22 mouse cellular contexts compared by ENCODE assay signal in genomic region chr4:40241928-40242327, GRCm38 (mm10). TPM values are rescaled to one million over a fixed set of nuclear protein-coding genes. Genes with fewer than 3 reads are reported as not detected.
A peak's percentile ranks its signal among the peaks of the same experiment; 100 is the strongest.
DNase-seq lines count a peak whose midpoint lies in the region; ATAC-seq and TF ChIP-seq lines count a peak whose summit lies in the region.
"Had no signal": no experiment of that assay in that cellular context is flagged by ENCODE, and none has a peak within 500 bp of the region (broad histone marks: within the 10 kb centered on the region; RNA-seq: fewer than 3 reads in every experiment).

No protein-coding gene starts in this region.

- 42% methylated on average over 6 of the region's 6 CpGs for WGBS in lung, postnatal 0 days
- WGBS in stomach, postnatal 0 days, result 39% methylated on average over 6 of the region's 6 CpGs

- no peaks in the 10 kb centered on the region for H3K27me3 ChIP-seq in lung, postnatal 0 days (replicated peaks; ENCODE audit: insufficient read depth, low read length)
- H3K27me3 ChIP-seq in stomach, postnatal 0 days (ENCODE audit: control insufficient read depth, insufficient read depth, low read length), result no peaks in the 10 kb centered on the region
- H3K27me3 ChIP-seq: embryonic facial prominence, embryonic 13.5 days; forebrain, embryonic 12.5 days; heart, embryonic 12.5 days; hindbrain, embryonic 15.5 days had no signal

- H3K36me3 ChIP-seq in lung, postnatal 0 days (ENCODE audit: insufficient read depth, low read length), result no peaks in the 10 kb centered on the region
- H3K36me3 ChIP-seq in stomach, postnatal 0 days (ENCODE audit: control insufficient read depth, insufficient read depth, low read length), result no peaks in the 10 kb centered on the region
- H3K36me3 ChIP-seq: embryonic facial prominence, embryonic 13.5 days; forebrain, embryonic 12.5 days; G1E; heart, embryonic 12.5 days; hindbrain, embryonic 15.5 days had no signal

- no peak overlapping the region for H3K4me2 ChIP-seq in lung, postnatal 0 days (replicated peaks; ENCODE audit: low read depth, low read length)
- no peak overlapping the region for H3K4me2 ChIP-seq in stomach, postnatal 0 days (replicated peaks; ENCODE audit: low read depth)
- H3K4me2 ChIP-seq: embryonic facial prominence, embryonic 13.5 days; forebrain, embryonic 12.5 days; heart, embryonic 12.5 days; hindbrain, embryonic 15.5 days had no signal

- ATAC-seq in lung, postnatal 0 days, result no peak
- ATAC-seq in stomach, postnatal 0 days (ENCODE audit: low FRiP score, low TSS enrichment), result no peak
- ATAC-seq: CD4-positive, CD25-positive, alpha-beta regulatory T cell, adult 4 months; forebrain, embryonic 16.5 days; inflammation-experienced regulatory T-cells, adult 6 months had no signal

- H3K4me1 ChIP-seq in lung, postnatal 0 days (ENCODE audit: insufficient read depth, low read depth, low read length), result no peaks in the 10 kb centered on the region
- H3K4me1 ChIP-seq in stomach, postnatal 0 days (replicated peaks; ENCODE audit: control insufficient read depth, insufficient read depth), result 0 out of 2 replicates have a peak, but pooled peaks cover 2% of the 10 kb centered on the region

- no peak overlapping the region for H3K9ac ChIP-seq in lung, postnatal 0 days (replicated peaks; ENCODE audit: low read depth)
- H3K9ac ChIP-seq in stomach, postnatal 0 days (ENCODE audit: low read length), result no peak overlapping the region
- H3K9ac ChIP-seq: embryonic facial prominence, embryonic 13.5 days; forebrain, embryonic 12.5 days; heart, embryonic 12.5 days; hindbrain, embryonic 15.5 days had no signal

- H3K9me3 ChIP-seq in lung, postnatal 0 days (ENCODE audit: low read length), result no peaks in the 10 kb centered on the region
- H3K9me3 ChIP-seq in stomach, postnatal 0 days (ENCODE audit: control insufficient read depth, low read length), result no peaks in the 10 kb centered on the region
- H3K9me3 ChIP-seq: embryonic facial prominence, embryonic 13.5 days; forebrain, embryonic 12.5 days; G1E; heart, embryonic 12.5 days; hindbrain, embryonic 15.5 days had no signal

- DNase-seq in lung, postnatal 0 days (ENCODE audit: low spot score), result peak; percentile 23
- no peak for DNase-seq in lung, postnatal 4 days
- DNase-seq in retina, postnatal 1 day, result peak; percentile 31
- DNase-seq in retina, embryonic 14.5 days (ENCODE audit: low spot score), result no peak
- DNase-seq in ZHBTc4 (ENCODE audit: low read depth, low spot score), result peak; percentile 50
- no peak for DNase-seq in stomach, postnatal 0 days (ENCODE audit: low spot score)
- DNase-seq in layer of hippocampus, postnatal 36 days, result no peak
- DNase-seq: adrenal gland, adult 2 months; adrenal gland, postnatal 36 days; cerebellum, adult 11 months; cerebellum, adult 8-10 months; cerebellum, postnatal 14 days; gastrocnemius, postnatal 14 days; heart, postnatal 36 days had no signal

- no peak overlapping the region for H3K4me3 ChIP-seq in lung, postnatal 0 days (ENCODE audit: low read depth, low read length)
- no peak overlapping the region for H3K4me3 ChIP-seq in stomach, postnatal 0 days (ENCODE audit: low read depth, low read length)
- H3K4me3 ChIP-seq: embryonic facial prominence, embryonic 13.5 days; forebrain, embryonic 12.5 days; heart, embryonic 12.5 days; hindbrain, embryonic 15.5 days had no signal

- no peak for TF ChIP-seq EP300 in lung, postnatal 0 days (IDR thresholded peaks at IDR 0.05)
- no peak for TF ChIP-seq EP300 in stomach, postnatal 0 days (optimal IDR thresholded peaks at IDR 0.05)

- no peak for TF ChIP-seq CTCF in lung, postnatal 0 days (IDR thresholded peaks at IDR 0.05)
- no peak for TF ChIP-seq CTCF in stomach, postnatal 0 days (IDR thresholded peaks at IDR 0.05; ENCODE audit: low read depth)

- no peak overlapping the region for H3K27ac ChIP-seq in lung, postnatal 0 days (ENCODE audit: low read length)
- H3K27ac ChIP-seq in stomach, postnatal 0 days (replicated peaks), result no peak overlapping the region
- H3K27ac ChIP-seq: embryonic facial prominence, embryonic 13.5 days; forebrain, embryonic 12.5 days; hindbrain, embryonic 15.5 days had no signal

RNA-seq across cellular contexts. Expression of gene Ddx58, which starts 2.3 kb away (rescaled TPM):
- 15.3 and 18.1 TPM in 2 replicates for polyA plus RNA-seq in lung, postnatal 0 days (2015; fragmentation: Nextera tagmentation; extraction: Ambion mirVana)
- polyA plus RNA-seq in stomach, postnatal 0 days (2015; fragmentation: Nextera tagmentation; extraction: Ambion mirVana), result 5.9 and 6.9 TPM in 2 replicates
- 1 to 10 TPM; 3.5 TPM for total RNA-seq in layer of hippocampus, postnatal 36 days (2021)

RNA-seq across cellular contexts. Expression of gene Smim27, which starts 27.5 kb away (rescaled TPM):
- 45.6 and 57.1 TPM in 2 replicates for polyA plus RNA-seq in lung, postnatal 0 days (2015; fragmentation: Nextera tagmentation; extraction: Ambion mirVana)
- polyA plus RNA-seq in stomach, postnatal 0 days (2015; fragmentation: Nextera tagmentation; extraction: Ambion mirVana), result 49.8 and 50.3 TPM in 2 replicates
- 10 to 100 TPM; 12.9 to 14.9 TPM for total RNA-seq in layer of hippocampus, postnatal 36 days (2021)

RNA-seq across cellular contexts. Expression of gene Topors, which starts 27.7 kb away (rescaled TPM):
- 25.4 and 27.9 TPM in 2 replicates for polyA plus RNA-seq in lung, postnatal 0 days (2015; fragmentation: Nextera tagmentation; extraction: Ambion mirVana)
- 16.3 and 16.8 TPM in 2 replicates for polyA plus RNA-seq in stomach, postnatal 0 days (2015; fragmentation: Nextera tagmentation; extraction: Ambion mirVana)
- 10 to 100 TPM; 20.9 to 21.3 TPM for total RNA-seq in layer of hippocampus, postnatal 36 days (2021)

RNA-seq across cellular contexts. Expression of gene Ndufb6, which starts 37.3 kb away (rescaled TPM):
- 207 and 222 TPM in 2 replicates for polyA plus RNA-seq in lung, postnatal 0 days (2015; fragmentation: Nextera tagmentation; extraction: Ambion mirVana)
- polyA plus RNA-seq in stomach, postnatal 0 days (2015; fragmentation: Nextera tagmentation; extraction: Ambion mirVana), result 354 and 360 TPM in 2 replicates
- total RNA-seq in layer of hippocampus, postnatal 36 days (2021), result 100 to 1,000 TPM; 171 to 194 TPM

Comparison
In these comparisons a context has a peak if more than half of its experiments do, and no peak if none do; other contexts are left out.
1. DNase-seq: peak in lung, postnatal 0 days (single experiment), retina, postnatal 1 day (single experiment) and ZHBTc4 (single experiment); none in lung, postnatal 4 days (0 of 2), retina, embryonic 14.5 days (single experiment), stomach, postnatal 0 days (single experiment) and layer of hippocampus, postnatal 36 days (0 of 2).